Mouse (Mus musculus): Measurements from ENCODE around the gene Gpld1.

The Gpld1 gene

DNA sequence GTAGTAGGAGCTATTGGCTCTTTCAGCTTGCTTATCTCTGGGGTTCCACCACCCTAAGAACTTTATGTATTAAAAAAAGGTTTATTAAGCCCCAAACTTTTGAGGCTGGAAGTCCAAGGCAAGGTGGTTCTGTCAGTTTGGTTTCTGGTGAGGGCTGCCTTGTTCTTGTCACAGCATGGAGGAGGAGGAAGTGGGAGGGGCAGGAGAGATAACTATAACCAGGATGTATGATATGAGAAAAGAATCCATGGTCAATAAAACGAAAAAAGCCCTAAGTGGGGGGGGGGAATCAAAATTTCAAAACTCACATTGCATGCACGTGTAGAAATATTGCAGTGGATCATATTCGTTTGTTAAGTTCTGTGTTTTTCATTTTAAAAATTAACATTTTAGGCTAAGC lies 80.2 kb downstream of the Gpld1 start:
- DNase-seq, result no peak

DNA sequence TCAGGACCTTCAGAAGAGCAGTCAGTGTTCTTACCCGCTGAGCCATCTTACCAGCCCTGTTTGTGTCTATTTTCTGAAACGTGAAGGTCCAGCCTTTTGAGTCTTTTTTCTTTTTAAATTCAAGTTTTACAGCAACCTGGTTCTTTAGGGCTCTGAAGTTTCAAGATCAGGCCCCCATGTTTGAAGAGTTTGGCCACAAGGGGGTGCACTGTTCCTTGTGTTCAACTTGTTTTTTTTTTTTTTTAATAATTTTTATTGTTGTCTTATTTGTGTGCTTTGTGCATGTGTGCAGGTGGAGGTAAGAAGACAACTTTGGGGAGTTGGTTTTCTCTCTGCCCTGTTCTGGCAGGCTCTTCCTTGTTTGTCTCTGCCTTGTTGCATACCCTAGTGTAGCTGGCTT lies 81.7 kb downstream of the Gpld1 start:
- no peak for DNase-seq

DNA sequence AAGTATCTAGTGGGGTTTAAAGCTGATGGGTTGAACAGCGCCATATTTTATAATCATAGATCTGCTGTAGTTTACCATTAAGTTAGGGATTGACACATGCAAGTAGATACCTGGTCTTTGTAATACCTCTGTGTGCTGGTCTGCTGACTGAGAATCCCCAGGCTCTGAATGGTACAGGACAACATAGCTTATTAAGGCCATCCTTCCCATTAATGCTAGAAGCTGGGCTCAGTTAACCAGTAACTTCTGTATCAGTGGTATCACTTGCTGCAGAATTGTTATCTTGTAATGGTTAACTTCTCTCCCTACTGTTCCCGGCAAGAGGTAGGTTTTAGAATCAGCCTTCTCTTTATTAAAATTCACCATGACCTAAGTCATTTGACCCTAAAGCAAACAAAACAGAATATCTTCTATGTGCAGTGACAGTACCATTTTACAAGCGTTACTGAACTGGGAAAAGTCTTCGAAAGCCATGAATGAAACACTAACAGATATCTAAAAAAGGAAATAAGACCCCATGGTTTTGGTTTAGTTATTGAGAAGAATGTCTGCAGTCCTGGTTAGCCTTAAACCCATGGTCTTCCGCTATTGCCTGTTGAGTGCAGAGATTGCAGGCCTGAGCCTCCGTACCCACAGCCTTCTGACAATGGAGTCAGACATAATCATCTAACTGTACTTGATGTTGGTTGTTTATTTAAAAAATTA lies 83.6 kb downstream of the Gpld1 start:
- no peak for DNase-seq

DNA sequence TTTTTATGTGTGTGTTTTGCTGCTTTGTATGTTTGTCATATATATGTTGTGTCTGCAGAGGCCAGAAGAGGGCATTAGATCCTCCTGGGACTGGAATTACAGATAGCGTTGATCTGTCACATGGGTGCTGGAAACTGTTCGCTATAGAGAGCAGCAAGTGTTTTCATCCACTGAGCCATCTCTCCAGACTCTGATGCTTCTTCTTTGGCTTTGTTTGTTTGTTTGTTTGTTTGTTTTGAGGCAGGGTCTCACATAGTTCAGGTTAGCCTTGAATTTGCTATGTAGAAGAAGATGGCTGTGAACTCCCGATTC lies 84.1 kb downstream of the Gpld1 start:
- no peak for DNase-seq

DNA sequence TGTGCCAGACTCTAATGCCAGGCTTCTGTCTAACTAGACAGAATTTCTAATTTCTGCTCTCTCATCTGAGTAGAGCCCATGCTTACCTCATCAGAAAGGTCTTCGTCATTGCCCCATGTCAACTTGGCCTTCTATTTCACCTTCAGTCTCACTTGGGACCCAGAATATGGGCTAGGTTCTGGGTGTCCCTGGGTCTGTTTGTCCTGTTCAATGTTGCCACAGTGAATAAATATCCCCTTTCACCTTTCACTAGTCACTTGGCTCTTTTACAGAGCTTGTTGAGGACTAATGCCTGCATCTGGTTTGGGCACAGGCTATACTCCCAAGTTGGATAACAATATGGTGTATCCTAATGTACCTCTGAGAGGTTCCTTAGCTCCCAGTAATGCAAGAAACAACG lies 96.5 kb downstream of the Gpld1 start:
- DNase-seq, result no peak
